Mouse (Mus musculus) bone marrow macrophage, adult 2 months (primary cell): ENCODE results near the gene Dnm1. TPM values are rescaled to one million over a fixed set of nuclear protein-coding genes. Genes with fewer than 3 reads are reported as not detected.

ENCODE experiments used
- H3K27ac ChIP-seq: 2 replicates; pipeline ENCODE4 v1.5.1; 2012; ENCODE audit warnings: low read depth, low read length; ENCODE audit not compliant: insufficient read depth
- H3K4me1 ChIP-seq: 2 replicates; pipeline ENCODE4 v1.6.1; 2012; ENCODE audit warnings: low read length; ENCODE audit not compliant: control insufficient read depth, insufficient read depth
- H3K4me3 ChIP-seq: 2 replicates; pipeline ENCODE4 v1.5.1; 2012; ENCODE audit warnings: mild to moderate bottlenecking, low read length, moderate library complexity; ENCODE audit not compliant: insufficient read depth
- CTCF ChIP-seq: IDR thresholded peaks from 2 replicates; pipeline ENCODE4 v1.5.1; 2012; ENCODE audit warnings: low read depth, mild to moderate bottlenecking, low read length, moderate library complexity
- POLR2A ChIP-seq: IDR thresholded peaks from 2 replicates; pipeline ENCODE4 v1.6.1; 2012; ENCODE audit warnings: mild to moderate bottlenecking, low read depth, low read length, borderline replicate concordance
- polyA plus RNA-seq: library from polyadenylated mRNA; stranded (reverse); fragments of >200 nt; gene quantifications from 2 replicates; pipeline ENCODE4 v1.2.4, GENCODE M21; 2012; ENCODE audit not compliant: missing spikeins, insufficient read depth, insufficient read length

Gene Dnm1
- polyA plus RNA-seq, 1 experiment: 0.66 TPM

GRCm38 (mm10) chr2:32327200-32327599 lies 25.9 kb downstream of the Dnm1 start:
- Histone ChIP-seq H3K4me1 (peaks cover 8% of the 10 kb centered on the region), H3K27ac (no peak overlapping the region)
- TF ChIP-seq POLR2A: no peak

GRCm38 (mm10) chr2:32325342-32325741 lies 27.8 kb downstream of the Dnm1 start:
- no peak overlapping the region for H3K4me3 ChIP-seq
- peak overlapping the region; percentile 45 for H3K27ac ChIP-seq
- peaks cover 9% of the 10 kb centered on the region for H3K4me1 ChIP-seq
- TF ChIP-seq POLR2A: no peak
- no peak for TF ChIP-seq CTCF

More at GRCm38 (mm10) chr2:32327200-32327599, 25.9 kb downstream of the Dnm1 start:
- no peak overlapping the region for H3K4me3 ChIP-seq

GRCm38 (mm10) chr2:32324322-32324721 lies 28.8 kb downstream of the Dnm1 start:
- Histone ChIP-seq H3K27ac (no peak overlapping the region), H3K4me1 (peaks cover 10% of the 10 kb centered on the region), H3K4me3 (no peak overlapping the region)
- no peak for TF ChIP-seq CTCF
- no peak for TF ChIP-seq POLR2A

- TF ChIP-seq POLR2A (no peak), CTCF (no peak)
- no peak overlapping the region for H3K4me3 ChIP-seq
- no peak overlapping the region for H3K27ac ChIP-seq
- H3K4me1 ChIP-seq: peaks cover 12% of the 10 kb centered on the region
Measured at GRCm38 (mm10) chr2:32322754-32323741, 30.1 kb downstream of the Dnm1 start.

- Histone ChIP-seq H3K27ac (no peak overlapping the region), H3K4me3 (no peak overlapping the region), H3K4me1 (peaks cover 18% of the 10 kb centered on the region)
- TF ChIP-seq CTCF: no peak
- no peak for TF ChIP-seq POLR2A
Measured at GRCm38 (mm10) chr2:32321591-32322298, 31.4 kb downstream of the Dnm1 start.

- no peak overlapping the region for H3K27ac ChIP-seq
- peaks cover 16% of the 10 kb centered on the region for H3K4me1 ChIP-seq
- no peak overlapping the region for H3K4me3 ChIP-seq
- TF ChIP-seq POLR2A: no peak
- no peak for TF ChIP-seq CTCF
Measured at GRCm38 (mm10) chr2:32320721-32321120, 32.4 kb downstream of the Dnm1 start.

- TF ChIP-seq POLR2A (no peak), CTCF (no peak)
- Histone ChIP-seq H3K27ac (no peak overlapping the region), H3K4me3 (no peak overlapping the region), H3K4me1 (peaks cover 10% of the 10 kb centered on the region)
Measured at GRCm38 (mm10) chr2:32319586-32320580, 33.3 kb downstream of the Dnm1 start.

GRCm38 (mm10) chr2:32318709-32319585 lies 34.2 kb downstream of the Dnm1 start:
- peaks cover 10% of the 10 kb centered on the region for H3K4me1 ChIP-seq
- no peak for TF ChIP-seq CTCF
- no peak for TF ChIP-seq POLR2A
- no peak overlapping the region for H3K4me3 ChIP-seq
- H3K27ac ChIP-seq: no peak overlapping the region

GRCm38 (mm10) chr2:32317791-32318417 lies 35.2 kb downstream of the Dnm1 start:
- TF ChIP-seq POLR2A (no peak), CTCF (no peak)
- peaks cover 10% of the 10 kb centered on the region for H3K4me1 ChIP-seq
- H3K4me3 ChIP-seq: peak overlapping the region; percentile 2; the same call in 1 of the 2 replicates
- H3K27ac ChIP-seq: no peak overlapping the region
